ENCODE assay signal across 9 mouse cellular contexts in genomic region chr13:98015981-98016922, GRCm38 (mm10).
DNase-seq lines count a peak whose midpoint lies in the region; ATAC-seq and TF ChIP-seq lines count a peak whose summit lies in the region.
"Had no signal": no experiment of that assay in that cellular context is flagged by ENCODE, and none has a peak within 500 bp of the region (broad histone marks: within the 10 kb centered on the region; RNA-seq: fewer than 3 reads in every experiment).

No protein-coding gene starts in this region.

- peak overlapping the region; percentile 86 for H3K4me2 ChIP-seq in heart, embryonic 15.5 days
- peak overlapping the region; percentile 79 for H3K4me2 ChIP-seq in embryonic facial prominence, embryonic 11.5 days (ENCODE audit: low read depth, low read length)
- H3K4me2 ChIP-seq in lung, embryonic 16.5 days (ENCODE audit: low read depth, low read length) = peak overlapping the region; percentile 64
- peak overlapping the region; percentile 62 for H3K4me2 ChIP-seq in stomach, postnatal 0 days (replicated peaks; ENCODE audit: low read depth)

- H3K4me3 ChIP-seq in heart, embryonic 15.5 days = peak overlapping the region; percentile 49
- no peak overlapping the region for H3K4me3 ChIP-seq in heart, adult 2 months
- H3K4me3 ChIP-seq in embryonic facial prominence, embryonic 11.5 days (ENCODE audit: low read depth, low read length) = peak overlapping the region; percentile 42
- peak overlapping the region; percentile 44 for H3K4me3 ChIP-seq in lung, embryonic 16.5 days (ENCODE audit: low read length)
- peak overlapping the region; percentile 33 for H3K4me3 ChIP-seq in stomach, postnatal 0 days (ENCODE audit: low read depth, low read length)
- H3K4me3 ChIP-seq: megakaryocyte, embryonic 14.5 days had no signal

- intact Hi-C loops in heart, adult 2 months (cut with DNase I) = no loop called here
- intact Hi-C loops in left cerebral cortex, postnatal 4 days (cut with DNase I) = no loop called here

- DNase-seq in heart, adult 2 months = no peak
- peak; percentile 49 for DNase-seq in embryonic facial prominence, embryonic 11.5 days (ENCODE audit: low spot score)
- DNase-seq in kidney, adult 11 months = peak; percentile 94
- DNase-seq in stomach, postnatal 0 days (ENCODE audit: low spot score) = peak; percentile 73
- DNase-seq in left cerebral cortex, postnatal 4 days = no peak

- no peaks in the 10 kb centered on the region for H3K9me3 ChIP-seq in heart, embryonic 15.5 days (replicated peaks)
- H3K9me3 ChIP-seq in embryonic facial prominence, embryonic 11.5 days (replicated peaks; ENCODE audit: control insufficient read depth, low read length) = no peaks in the 10 kb centered on the region
- H3K9me3 ChIP-seq in lung, embryonic 16.5 days (ENCODE audit: control insufficient read depth, low read length) = no peaks in the 10 kb centered on the region
- no peaks in the 10 kb centered on the region for H3K9me3 ChIP-seq in stomach, postnatal 0 days (ENCODE audit: control insufficient read depth, low read length)
- H3K9me3 ChIP-seq: megakaryocyte, embryonic 14.5 days had no signal

- no peaks in the 10 kb centered on the region for H3K79me2 ChIP-seq in heart, adult 2 months (replicated peaks; ENCODE audit: control insufficient read depth, insufficient read depth, low read length)

- WGBS in heart, embryonic 15.5 days = 16% methylated on average over 33 of the region's 33 CpGs
- WGBS in heart, adult 2 months = 37% methylated on average over 33 of the region's 33 CpGs
- 8% methylated on average over 33 of the region's 33 CpGs for WGBS in embryonic facial prominence, embryonic 11.5 days
- 14% methylated on average over 33 of the region's 33 CpGs for WGBS in lung, embryonic 16.5 days
- 16% methylated on average over 33 of the region's 33 CpGs for WGBS in stomach, postnatal 0 days

- TF ChIP-seq EP300 in heart, adult 2 months (IDR thresholded peaks at IDR 0.05; ENCODE audit: insufficient read depth, low read depth, low read length) = no peak
- TF ChIP-seq EP300 in stomach, postnatal 0 days (optimal IDR thresholded peaks at IDR 0.05) = no peak

- peak overlapping the region; percentile 16; the same call in 1 of the 2 replicates for H3K9ac ChIP-seq in heart, embryonic 15.5 days
- no peak overlapping the region for H3K9ac ChIP-seq in heart, adult 2 months (ENCODE audit: low read depth, low read length)
- peak overlapping the region; percentile 56 for H3K9ac ChIP-seq in embryonic facial prominence, embryonic 11.5 days (replicated peaks; ENCODE audit: low read length)
- peak overlapping the region; percentile 45 for H3K9ac ChIP-seq in lung, embryonic 16.5 days (ENCODE audit: low read length)
- peak overlapping the region; percentile 36 for H3K9ac ChIP-seq in stomach, postnatal 0 days (ENCODE audit: low read length)

- H3K27ac ChIP-seq in heart, embryonic 15.5 days = no peak overlapping the region; the same call in 1 of the 2 replicates
- no peak overlapping the region for H3K27ac ChIP-seq in heart, adult 2 months
- H3K27ac ChIP-seq in embryonic facial prominence, embryonic 11.5 days (replicated peaks; ENCODE audit: low read depth, low read length) = no peak overlapping the region
- H3K27ac ChIP-seq in lung, embryonic 16.5 days (ENCODE audit: low read length) = peak overlapping the region; percentile 57
- peak overlapping the region; percentile 75 for H3K27ac ChIP-seq in stomach, postnatal 0 days (replicated peaks)

- H3K4me1 ChIP-seq in heart, embryonic 15.5 days (replicated peaks) = peaks cover 11% of the 10 kb centered on the region
- H3K4me1 ChIP-seq in heart, adult 2 months (ENCODE audit: control insufficient read depth, insufficient read depth, low read length) = no peaks in the 10 kb centered on the region; the same call in 1 of the 2 replicates
- H3K4me1 ChIP-seq in embryonic facial prominence, embryonic 11.5 days (ENCODE audit: control insufficient read depth, insufficient read depth, low read length) = no peaks in the 10 kb centered on the region
- peaks cover 8% of the 10 kb centered on the region; the same call in 1 of the 2 replicates for H3K4me1 ChIP-seq in lung, embryonic 16.5 days (replicated peaks; ENCODE audit: control insufficient read depth, insufficient read depth, low read length)
- peaks cover 3% of the 10 kb centered on the region; the same call in 1 of the 2 replicates for H3K4me1 ChIP-seq in stomach, postnatal 0 days (replicated peaks; ENCODE audit: control insufficient read depth, insufficient read depth)

- no peak for TF ChIP-seq CTCF in heart, adult 2 months (IDR thresholded peaks at IDR 0.05)
- TF ChIP-seq CTCF in stomach, postnatal 0 days (IDR thresholded peaks at IDR 0.05; ENCODE audit: low read depth) = no peak

- H3K36me3 ChIP-seq in heart, embryonic 15.5 days = no peaks in the 10 kb centered on the region
- no peaks in the 10 kb centered on the region for H3K36me3 ChIP-seq in heart, adult 2 months (ENCODE audit: control insufficient read depth, insufficient read depth, low read length)
- H3K36me3 ChIP-seq in embryonic facial prominence, embryonic 11.5 days (replicated peaks; ENCODE audit: control insufficient read depth, insufficient read depth, low read depth, low read length) = no peaks in the 10 kb centered on the region
- H3K36me3 ChIP-seq in lung, embryonic 16.5 days (ENCODE audit: control insufficient read depth, insufficient read depth, low read length) = no peaks in the 10 kb centered on the region
- H3K36me3 ChIP-seq in stomach, postnatal 0 days (ENCODE audit: control insufficient read depth, insufficient read depth, low read length) = no peaks in the 10 kb centered on the region

- H3K27me3 ChIP-seq in heart, embryonic 15.5 days = 0 out of 2 replicates have a peak, but pooled peaks cover 7% of the 10 kb centered on the region
- no peaks in the 10 kb centered on the region; the same call in 1 of the 2 replicates for H3K27me3 ChIP-seq in heart, adult 2 months (ENCODE audit: control insufficient read depth, insufficient read depth, low read length)
- H3K27me3 ChIP-seq in embryonic facial prominence, embryonic 11.5 days (ENCODE audit: control insufficient read depth, insufficient read depth, low read length) = no peaks in the 10 kb centered on the region
- peaks cover 8% of the 10 kb centered on the region; the same call in 1 of the 2 replicates for H3K27me3 ChIP-seq in lung, embryonic 16.5 days (ENCODE audit: control insufficient read depth, insufficient read depth, low read depth, low read length)
- H3K27me3 ChIP-seq in stomach, postnatal 0 days (ENCODE audit: control insufficient read depth, insufficient read depth, low read length) = no peaks in the 10 kb centered on the region

- no peak for ATAC-seq in heart, embryonic 15.5 days (replicated peaks; ENCODE audit: insufficient number of reproducible peaks, insufficient read depth, low FRiP score, low read depth)
- ATAC-seq in embryonic facial prominence, embryonic 11.5 days (replicated peaks; ENCODE audit: insufficient number of reproducible peaks, low FRiP score, low TSS enrichment, low read depth) = peak; percentile 7; the same call in 1 of the 2 replicates
- ATAC-seq in lung, embryonic 16.5 days (ENCODE audit: low read depth) = no peak
- peak; percentile 70 for ATAC-seq in stomach, postnatal 0 days (ENCODE audit: low FRiP score, low TSS enrichment)
- ATAC-seq in erythroid progenitor cell, adult 5-6 weeks (replicated peaks; ENCODE audit: low FRiP score, poor library complexity, severe bottlenecking) = no peak

- no peak for TF ChIP-seq POLR2A in heart, adult 2 months (IDR thresholded peaks at IDR 0.05; ENCODE audit: insufficient read depth, low read depth, low read length)

Comparison
In these comparisons a context has a peak if more than half of its experiments do, and no peak if none do; other contexts are left out.
1. ATAC-seq: peak in embryonic facial prominence, embryonic 11.5 days (single experiment) and stomach, postnatal 0 days (single experiment); none in heart, embryonic 15.5 days (single experiment), lung, embryonic 16.5 days (single experiment) and erythroid progenitor cell, adult 5-6 weeks (single experiment).
2. H3K27ac ChIP-seq: peak in lung, embryonic 16.5 days (single experiment) and stomach, postnatal 0 days (single experiment); none in heart, embryonic 15.5 days (single experiment), heart, adult 2 months (single experiment) and embryonic facial prominence, embryonic 11.5 days (single experiment).
3. DNase-seq: peak in embryonic facial prominence, embryonic 11.5 days (single experiment), kidney, adult 11 months (single experiment) and stomach, postnatal 0 days (single experiment); none in heart, adult 2 months (0 of 2) and left cerebral cortex, postnatal 4 days (single experiment).
4. Peak in every context shown above with its lines, with median percentiles within 50 percentile points of each other: H3K4me2 ChIP-seq.